Mouse (Mus musculus): ENCODE measurements at regions not wholly inside any gene's neighbourhood (a gene's known extent, or its start where the extent isn't known, plus 50 kb on each side); places are given as distances from the start of the nearest gene placed in this dataset.

DNA sequence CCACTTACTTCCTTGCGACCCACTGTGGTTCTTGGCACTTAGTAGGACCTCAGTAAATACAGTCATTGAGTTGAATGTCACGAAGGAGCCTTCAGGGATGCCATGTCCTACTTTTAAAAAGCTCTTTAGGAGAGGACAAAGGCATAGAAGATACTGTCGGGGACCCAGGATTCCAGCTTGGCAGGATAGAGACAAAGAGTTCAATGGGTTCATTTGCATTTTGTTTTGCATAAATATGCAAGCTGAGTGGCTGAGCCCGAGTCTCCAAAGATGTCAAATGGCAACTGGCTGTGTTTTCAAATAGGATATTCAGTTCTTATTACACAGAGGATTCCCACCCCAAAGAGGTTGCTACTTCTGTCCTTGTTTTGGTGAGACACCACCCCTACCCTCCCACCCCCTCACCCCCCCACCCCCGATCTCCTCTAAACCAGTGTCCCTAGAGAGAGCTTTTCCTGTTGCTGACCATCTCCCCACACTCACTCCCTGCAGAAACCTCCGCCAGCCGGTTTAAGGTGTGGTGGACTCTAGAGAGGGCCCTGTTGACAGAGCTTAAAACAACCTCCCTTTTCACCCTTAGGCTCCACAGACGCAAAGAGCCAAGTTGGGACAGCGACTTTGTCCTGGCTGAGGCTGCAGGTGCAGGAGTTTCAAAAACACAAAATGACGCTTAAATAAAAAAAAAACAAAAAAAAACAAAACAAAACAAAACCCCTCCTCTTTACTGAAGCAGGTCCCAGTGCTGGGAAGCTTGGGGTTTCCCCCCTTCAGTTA, 57.9 kb downstream of the Sox9 start:
- Histone ChIP-seq H3K27me3 (ENCODE audit: control insufficient read depth) (no peaks in the 10 kb centered on the region), H3K9me3 (ENCODE audit: control insufficient read depth, low read length) (no peaks in the 10 kb centered on the region; the same call in 1 of the 2 replicates), H3K36me3 (ENCODE audit: control insufficient read depth) (no peaks in the 10 kb centered on the region), H3K4me1 (ENCODE audit: control insufficient read depth) (no peaks in the 10 kb centered on the region), H3K4me3 (replicated peaks) (no peak overlapping the region)
- TF ChIP-seq TAL1 (IDR thresholded peaks at IDR 0.05; ENCODE audit: low read length) (no peak), GATA1 (IDR thresholded peaks at IDR 0.05; ENCODE audit: low read length) (no peak)

DNA sequence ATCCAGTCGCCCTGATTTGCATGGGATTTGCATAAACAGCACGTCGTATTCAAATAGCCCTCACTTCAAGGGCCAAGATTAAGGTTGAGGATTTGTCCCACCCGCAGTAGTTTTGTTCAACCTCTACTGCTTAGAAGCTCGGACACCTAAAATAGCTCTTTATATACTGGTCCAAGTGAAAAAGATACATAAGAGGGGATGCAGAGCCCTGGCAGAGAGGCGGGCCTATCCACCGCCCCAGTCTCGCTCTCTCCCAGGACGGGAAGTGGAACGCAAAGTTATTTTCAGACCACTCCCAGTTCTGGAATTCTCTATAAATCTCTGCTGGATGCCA, 58.4 kb downstream of the Sox9 start:
- no peaks in the 10 kb centered on the region for H3K4me1 ChIP-seq (ENCODE audit: control insufficient read depth)

DNA sequence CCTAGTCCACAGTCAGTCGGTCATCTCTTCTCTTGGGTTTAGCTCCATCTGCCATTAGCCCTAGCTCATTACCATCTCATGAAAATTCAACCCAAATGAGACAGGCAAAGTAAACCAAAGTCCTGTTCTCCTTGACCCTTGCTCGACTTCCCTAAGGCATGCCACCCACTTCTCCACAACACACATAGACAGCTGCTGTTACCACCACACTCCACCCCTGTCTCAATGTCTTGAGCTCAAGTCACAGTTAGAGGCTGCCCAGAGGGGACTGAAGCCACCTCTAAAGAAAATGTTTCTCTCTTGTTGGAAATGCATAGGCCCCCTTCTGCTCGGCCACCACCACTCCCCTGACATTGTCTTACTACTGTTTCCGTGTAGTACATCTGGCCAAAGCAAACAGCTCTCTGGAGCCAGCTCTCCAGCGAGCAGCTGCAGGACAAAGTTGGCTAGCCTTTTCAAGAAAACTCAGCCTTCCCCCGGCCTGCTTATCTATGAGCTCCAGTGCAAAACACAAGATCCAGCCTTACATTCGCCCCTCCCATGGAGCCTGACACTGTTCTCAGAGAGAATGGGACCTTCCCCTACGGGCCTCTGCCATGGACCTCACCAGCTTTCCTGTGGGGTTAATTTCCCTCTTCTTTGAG, 62.4 kb downstream of the Sox9 start:
- H3K4me3 ChIP-seq (replicated peaks) = no peak overlapping the region
- no peaks in the 10 kb centered on the region for H3K4me1 ChIP-seq (ENCODE audit: control insufficient read depth)
- H3K36me3 ChIP-seq (ENCODE audit: control insufficient read depth) = no peaks in the 10 kb centered on the region
- H3K9me3 ChIP-seq (ENCODE audit: control insufficient read depth, low read length) = peaks cover 22% of the 10 kb centered on the region
- TF ChIP-seq GATA1 (IDR thresholded peaks at IDR 0.05; ENCODE audit: low read length) = no peak
- TF ChIP-seq TAL1 (IDR thresholded peaks at IDR 0.05; ENCODE audit: low read length) = no peak
- no peaks in the 10 kb centered on the region for H3K27me3 ChIP-seq (ENCODE audit: control insufficient read depth)

More for the DNA sequence above, 58.4 kb downstream of the Sox9 start:
- Histone ChIP-seq H3K9me3 (ENCODE audit: control insufficient read depth, low read length) (no peaks in the 10 kb centered on the region; the same call in 1 of the 2 replicates), H3K36me3 (ENCODE audit: control insufficient read depth) (no peaks in the 10 kb centered on the region), H3K27me3 (ENCODE audit: control insufficient read depth) (no peaks in the 10 kb centered on the region), H3K4me3 (replicated peaks) (no peak overlapping the region)
- no peak for TF ChIP-seq GATA1 (IDR thresholded peaks at IDR 0.05; ENCODE audit: low read length)
- no peak for TF ChIP-seq TAL1 (IDR thresholded peaks at IDR 0.05; ENCODE audit: low read length)

DNA sequence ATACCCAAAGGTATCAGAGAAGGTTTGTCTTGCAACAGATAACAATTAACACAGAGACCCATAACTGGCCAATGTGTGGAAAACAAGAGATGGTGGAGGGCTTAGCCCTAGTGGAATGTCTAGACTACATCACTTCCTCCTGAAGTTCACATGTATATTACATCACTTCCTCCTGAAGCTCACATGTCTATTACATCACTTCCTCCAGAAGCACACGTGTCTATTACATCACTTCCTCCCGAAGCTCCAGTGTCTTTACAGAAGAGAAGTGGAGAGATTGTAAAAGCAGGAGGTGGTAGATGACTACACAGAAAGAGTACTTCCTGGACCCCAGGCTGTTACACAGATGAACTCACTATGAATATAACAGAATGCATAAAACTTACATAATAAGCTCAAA, 65.1 kb downstream of the Sox9 start:
- Histone ChIP-seq H3K36me3 (ENCODE audit: control insufficient read depth) (no peaks in the 10 kb centered on the region), H3K4me1 (ENCODE audit: control insufficient read depth) (no peaks in the 10 kb centered on the region), H3K9me3 (ENCODE audit: control insufficient read depth, low read length) (peaks cover 36% of the 10 kb centered on the region)

DNA sequence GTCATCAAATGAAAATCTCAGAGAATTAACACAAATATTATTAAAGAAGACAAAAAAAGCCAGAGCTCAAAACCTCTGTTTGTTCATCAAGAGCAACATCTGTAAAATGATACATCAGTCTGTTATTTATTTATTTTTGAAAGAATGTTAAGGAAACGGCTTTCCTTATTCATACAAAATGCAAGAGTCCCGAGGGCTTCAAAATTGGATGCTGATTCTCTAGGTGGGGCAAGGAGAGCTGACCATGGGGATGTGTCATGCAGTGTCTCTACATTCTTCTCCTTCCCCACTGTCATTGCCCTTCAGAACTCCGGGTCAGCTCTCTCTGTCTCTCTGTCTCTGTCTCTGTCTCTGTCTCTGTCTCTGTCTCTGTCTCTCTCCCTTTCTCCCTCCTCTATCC, 65.8 kb downstream of the Sox9 start:
- TF ChIP-seq TAL1 (IDR thresholded peaks at IDR 0.05; ENCODE audit: low read length) = no peak
- no peak for TF ChIP-seq GATA1 (IDR thresholded peaks at IDR 0.05; ENCODE audit: low read length)
- no peak overlapping the region for H3K4me3 ChIP-seq (replicated peaks)
- H3K27me3 ChIP-seq (ENCODE audit: control insufficient read depth) = no peaks in the 10 kb centered on the region
- peaks cover 36% of the 10 kb centered on the region for H3K9me3 ChIP-seq (ENCODE audit: control insufficient read depth, low read length)
- H3K4me1 ChIP-seq (ENCODE audit: control insufficient read depth) = no peaks in the 10 kb centered on the region
- no peaks in the 10 kb centered on the region for H3K36me3 ChIP-seq (ENCODE audit: control insufficient read depth)

More for the DNA sequence above, 65.1 kb downstream of the Sox9 start:
- Histone ChIP-seq H3K27me3 (ENCODE audit: control insufficient read depth) (no peaks in the 10 kb centered on the region), H3K4me3 (replicated peaks) (no peak overlapping the region)
- TF ChIP-seq TAL1 (IDR thresholded peaks at IDR 0.05; ENCODE audit: low read length) (no peak), GATA1 (IDR thresholded peaks at IDR 0.05; ENCODE audit: low read length) (no peak)

DNA sequence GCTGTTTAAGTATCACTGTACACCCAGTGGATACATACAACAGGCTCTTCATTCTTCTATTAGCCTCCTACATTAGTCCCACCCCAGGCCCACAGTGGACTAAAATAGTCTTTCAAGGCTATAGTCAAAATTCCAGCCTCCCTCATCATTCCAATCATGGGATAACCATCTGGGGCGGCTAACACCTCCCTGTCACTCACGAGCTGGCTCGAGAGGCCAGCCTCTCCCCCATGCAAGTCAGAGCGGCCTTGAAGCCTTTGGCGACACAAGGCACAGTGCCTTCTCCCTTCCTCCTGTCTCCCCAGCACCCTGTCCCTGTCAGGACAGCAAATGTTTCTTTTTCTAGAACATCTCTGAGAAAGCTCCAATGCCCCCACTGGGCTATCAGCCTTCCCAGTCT, 68.0 kb downstream of the Sox9 start:
- Histone ChIP-seq H3K27me3 (ENCODE audit: control insufficient read depth) (no peaks in the 10 kb centered on the region), H3K4me3 (replicated peaks) (no peak overlapping the region), H3K4me1 (ENCODE audit: control insufficient read depth) (no peaks in the 10 kb centered on the region), H3K36me3 (ENCODE audit: control insufficient read depth) (no peaks in the 10 kb centered on the region), H3K9me3 (ENCODE audit: control insufficient read depth, low read length) (peaks cover 46% of the 10 kb centered on the region)
- TF ChIP-seq TAL1 (IDR thresholded peaks at IDR 0.05; ENCODE audit: low read length) = no peak
- TF ChIP-seq GATA1 (IDR thresholded peaks at IDR 0.05; ENCODE audit: low read length) = no peak

DNA sequence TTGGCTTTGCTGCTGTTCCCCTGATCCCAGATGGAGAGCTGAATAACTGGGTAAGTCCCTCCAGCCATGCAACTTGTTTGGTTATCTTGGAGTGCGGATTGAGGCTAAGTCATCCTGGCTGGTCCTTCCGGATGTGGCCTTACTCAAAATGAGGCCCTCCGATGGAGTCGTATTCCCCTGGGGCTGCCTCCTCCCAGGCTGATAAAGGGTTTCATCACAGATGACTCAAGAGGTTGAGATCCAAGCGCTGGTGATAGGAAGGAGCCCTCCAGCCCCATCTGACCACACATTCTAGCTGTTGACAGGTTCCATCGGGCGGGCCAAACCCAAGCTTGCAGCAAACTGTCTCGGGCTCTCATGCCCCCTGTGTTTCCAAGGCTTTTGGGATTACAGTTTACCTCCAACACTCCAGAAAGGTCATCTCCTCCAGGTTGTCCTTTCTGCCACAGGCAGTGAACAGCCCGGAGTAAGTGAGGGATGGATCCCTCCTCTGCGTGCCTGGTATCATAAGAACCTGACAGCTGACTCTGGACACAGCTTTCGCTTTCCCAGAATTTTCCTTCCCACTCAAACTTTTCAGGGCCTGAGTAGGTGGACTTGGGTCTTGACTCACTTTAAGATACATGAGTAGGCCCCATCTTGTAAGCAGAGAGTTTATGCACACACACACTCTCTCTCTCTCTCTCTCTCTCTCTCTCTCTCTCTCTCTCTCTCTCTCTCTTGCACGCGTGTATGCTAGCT, 68.7 kb downstream of the Sox9 start:
- Histone ChIP-seq H3K36me3 (ENCODE audit: control insufficient read depth) (no peaks in the 10 kb centered on the region), H3K27me3 (ENCODE audit: control insufficient read depth) (no peaks in the 10 kb centered on the region), H3K4me3 (replicated peaks) (no peak overlapping the region), H3K9me3 (ENCODE audit: control insufficient read depth, low read length) (peaks cover 45% of the 10 kb centered on the region), H3K4me1 (ENCODE audit: control insufficient read depth) (no peaks in the 10 kb centered on the region)
- TF ChIP-seq GATA1 (IDR thresholded peaks at IDR 0.05; ENCODE audit: low read length) (no peak), TAL1 (IDR thresholded peaks at IDR 0.05; ENCODE audit: low read length) (no peak)

DNA sequence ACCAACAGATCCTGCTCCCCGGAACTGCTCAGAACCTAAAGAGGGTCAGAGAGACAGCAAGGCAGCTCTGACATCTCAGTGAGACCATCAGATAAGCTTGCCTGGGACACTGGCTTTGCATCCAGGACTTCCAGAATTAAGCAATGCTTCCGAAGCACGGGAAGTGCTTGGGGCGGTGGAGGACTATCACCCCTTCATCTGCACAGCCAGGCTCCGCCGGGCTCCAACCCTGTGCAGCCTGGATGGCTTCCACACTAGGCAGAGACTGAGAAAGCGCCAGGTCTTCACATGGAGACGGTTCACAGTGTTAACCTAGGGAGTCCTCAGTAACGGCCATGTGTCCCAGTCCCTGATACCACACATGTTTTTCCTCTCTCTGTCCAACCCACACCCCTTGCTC, 69.3 kb downstream of the Sox9 start:
- Histone ChIP-seq H3K9me3 (ENCODE audit: control insufficient read depth, low read length) (peaks cover 44% of the 10 kb centered on the region), H3K4me1 (ENCODE audit: control insufficient read depth) (no peaks in the 10 kb centered on the region), H3K27me3 (ENCODE audit: control insufficient read depth) (no peaks in the 10 kb centered on the region), H3K4me3 (replicated peaks) (no peak overlapping the region), H3K36me3 (ENCODE audit: control insufficient read depth) (no peaks in the 10 kb centered on the region)
- TF ChIP-seq GATA1 (IDR thresholded peaks at IDR 0.05; ENCODE audit: low read length) (no peak), TAL1 (IDR thresholded peaks at IDR 0.05; ENCODE audit: low read length) (no peak)

DNA sequence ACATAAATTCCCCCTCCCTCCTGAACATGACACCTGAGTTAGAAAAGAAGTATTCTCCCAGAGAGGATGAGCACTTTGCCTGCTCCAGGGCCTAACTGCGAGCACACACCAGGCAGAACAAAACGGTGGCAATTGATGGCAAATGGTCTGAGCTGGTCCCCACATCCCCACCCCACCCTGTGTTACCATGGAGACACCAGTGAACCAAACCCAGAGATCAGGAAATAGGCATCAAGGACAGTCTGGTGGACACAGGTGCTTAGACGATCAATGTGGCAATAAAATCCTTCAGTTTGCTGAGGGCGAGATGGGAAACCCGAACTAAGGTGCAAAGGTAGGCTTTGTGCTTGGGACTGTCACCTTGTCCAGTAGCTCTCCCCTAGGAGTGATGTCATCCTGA, 74.0 kb downstream of the Sox9 start:
- no peaks in the 10 kb centered on the region for H3K4me1 ChIP-seq (ENCODE audit: control insufficient read depth)
- H3K36me3 ChIP-seq (ENCODE audit: control insufficient read depth) = no peaks in the 10 kb centered on the region
- H3K27me3 ChIP-seq (ENCODE audit: control insufficient read depth) = no peaks in the 10 kb centered on the region
- no peak overlapping the region for H3K4me3 ChIP-seq (replicated peaks)
- H3K9me3 ChIP-seq (ENCODE audit: control insufficient read depth, low read length) = peaks cover 54% of the 10 kb centered on the region
- TF ChIP-seq GATA1 (IDR thresholded peaks at IDR 0.05; ENCODE audit: low read length) (no peak), TAL1 (IDR thresholded peaks at IDR 0.05; ENCODE audit: low read length) (no peak)

All from erythroblast, embryonic 14.5 days (primary cell).